Mouse (Mus musculus): Measurements from ENCODE around the gene Dhrs1.
A peak's percentile ranks its signal among the peaks of the same experiment; 100 is the strongest.
"Not testable (repeated sequence)": the region's sequence is repeated elsewhere in the genome, so short reads cannot be mapped to it uniquely, and the experiment has no call there.

Dhrs1 gene

GRCm38 (mm10) chr14:55762001-55762821 lies 16.7 kb upstream of the Dhrs1 start:
- peak; percentile 56 for ATAC-seq (ENCODE audit: low TSS enrichment)

- ATAC-seq (ENCODE audit: low TSS enrichment): no peak
These were observed 15.7 kb upstream of the Dhrs1 start, which contains the start of gene Ltb4r2 for GRCm38 (mm10) chr14:55761163-55761562. Ltb4r2 (plus strand) TSS chr14:55761428.

GRCm38 (mm10) chr14:55760156-55760555 lies 14.7 kb upstream of the Dhrs1 start:
- not testable (repeated sequence) for ATAC-seq (ENCODE audit: low TSS enrichment)

GRCm38 (mm10) chr14:55758363-55758784 lies 12.9 kb upstream of the Dhrs1 start, which contains the start of gene Cideb:
Cideb (minus strand) TSS chr14:55758458.
- peak; percentile 64 for ATAC-seq (ENCODE audit: low TSS enrichment)

- ATAC-seq (ENCODE audit: low TSS enrichment): no peak
These were observed 12.1 kb upstream of the Dhrs1 start for GRCm38 (mm10) chr14:55757566-55757965.

- no peak for ATAC-seq (ENCODE audit: low TSS enrichment)
These were observed 1.8 kb upstream of the Dhrs1 start for GRCm38 (mm10) chr14:55747051-55747847.

GRCm38 (mm10) chr14:55745861-55746237 lies 359 bp upstream of the Dhrs1 start:
- ATAC-seq (ENCODE audit: low TSS enrichment): no peak; the same call in 1 of the 2 replicates

- ATAC-seq (ENCODE audit: low TSS enrichment): peak; percentile 66
These were observed 1.8 kb downstream of the Dhrs1 start for GRCm38 (mm10) chr14:55743711-55744110.

GRCm38 (mm10) chr14:55737086-55737687 lies 8.3 kb downstream of the Dhrs1 start:
- no peak for ATAC-seq (ENCODE audit: low TSS enrichment)

- no peak for ATAC-seq (ENCODE audit: low TSS enrichment)
These were observed 9.7 kb downstream of the Dhrs1 start for GRCm38 (mm10) chr14:55735758-55736157.

GRCm38 (mm10) chr14:55735334-55735733 lies 10.2 kb downstream of the Dhrs1 start:
- ATAC-seq (ENCODE audit: low TSS enrichment): no peak

- no peak for ATAC-seq (ENCODE audit: low TSS enrichment)
These were observed 10.6 kb downstream of the Dhrs1 start for GRCm38 (mm10) chr14:55734869-55735268.

GRCm38 (mm10) chr14:55733889-55734288 lies 11.6 kb downstream of the Dhrs1 start:
- no peak for ATAC-seq (ENCODE audit: low TSS enrichment)

- peak; percentile 93 for ATAC-seq (ENCODE audit: low TSS enrichment)
These were observed 14.9 kb downstream of the Dhrs1 start for GRCm38 (mm10) chr14:55730531-55731032.

GRCm38 (mm10) chr14:55730116-55730515 lies 15.4 kb downstream of the Dhrs1 start:
- ATAC-seq (ENCODE audit: low TSS enrichment): peak; percentile 12; the same call in 1 of the 2 replicates

- ATAC-seq (ENCODE audit: low TSS enrichment): no peak
These were observed 17.4 kb downstream of the Dhrs1 start for GRCm38 (mm10) chr14:55727889-55728685.

- no peak for ATAC-seq (ENCODE audit: low TSS enrichment)
These were observed 19.2 kb downstream of the Dhrs1 start for GRCm38 (mm10) chr14:55726261-55726660.

- no peak for ATAC-seq (ENCODE audit: low TSS enrichment)
These were observed 21.0 kb downstream of the Dhrs1 start for GRCm38 (mm10) chr14:55724411-55724871.

- no peak for ATAC-seq (ENCODE audit: low TSS enrichment)
These were observed 22.1 kb downstream of the Dhrs1 start for GRCm38 (mm10) chr14:55723433-55723832.

- no peak for ATAC-seq (ENCODE audit: low TSS enrichment)
These were observed 23.0 kb downstream of the Dhrs1 start for GRCm38 (mm10) chr14:55722438-55722945.

Measured in frontal cortex, adult (tissue).